Mouse (Mus musculus) embryonic facial prominence, embryonic 14.5 days (tissue): ENCODE measurements around the gene Rab33b. TPM values are rescaled to one million over a fixed set of nuclear protein-coding genes. Genes with fewer than 3 reads are reported as not detected.

ENCODE experiments used
- ATAC-seq: fragments of 200-750 bp; cut with Nextera tagmentation; 2 replicates; pipeline ENCODE4 v1.8.0; 2017; ENCODE audit warnings: low read depth, moderate number of reproducible peaks, moderate TSS enrichment
- DNase-seq: peaks from one replicate; pipeline ENCODE4 v3.0.0-alpha.2; 2015; ENCODE audit warnings: low spot score
- H3K27ac ChIP-seq: fragments of 300-500 bp; sonication (generic); replicated peaks from 2 replicates; pipeline ENCODE4 v1.5.1; 2014; ENCODE audit warnings: low read depth, mild to moderate bottlenecking, low read length, moderate library complexity
- H3K27me3 ChIP-seq: fragments of 300-500 bp; sonication (generic); replicated peaks from 2 replicates; pipeline ENCODE4 v1.6.1; 2014; ENCODE audit warnings: low read length; ENCODE audit not compliant: control insufficient read depth, insufficient read depth
- H3K36me3 ChIP-seq: fragments of 300-500 bp; sonication (generic); 2 replicates; pipeline ENCODE4 v1.6.1; 2014; ENCODE audit warnings: low read length, mixed read lengths; ENCODE audit not compliant: control insufficient read depth, insufficient read depth
- H3K4me1 ChIP-seq: fragments of 300-500 bp; sonication (generic); 2 replicates; pipeline ENCODE4 v1.6.1; 2014; ENCODE audit warnings: antibody characterized with exemption, low read length; ENCODE audit not compliant: control insufficient read depth, insufficient read depth
- H3K4me2 ChIP-seq: fragments of 300-500 bp; sonication (generic); 2 replicates; pipeline ENCODE4 v1.6.1; 2014; ENCODE audit warnings: low read depth, mild to moderate bottlenecking, low read length, moderate library complexity, mixed read lengths
- H3K4me3 ChIP-seq: fragments of 300-500 bp; sonication (generic); 2 replicates; pipeline ENCODE4 v1.5.1; 2014; ENCODE audit warnings: low read depth, mild to moderate bottlenecking, low read length
- H3K9ac ChIP-seq: fragments of 300-500 bp; sonication (generic); 2 replicates; pipeline ENCODE4 v1.6.1; 2014; ENCODE audit warnings: low read depth, mild to moderate bottlenecking, low read length, moderate library complexity, mixed read lengths
- H3K9me3 ChIP-seq: fragments of 300-500 bp; sonication (generic); 2 replicates; pipeline ENCODE4 v1.6.1; 2016; ENCODE audit warnings: low read length; ENCODE audit not compliant: control insufficient read depth
- WGBS: fragments of 180-500 bp; shearing (Covaris S2); extraction: QIAGEN DNeasy Blood & Tissue Kit; methylation state at CpG from one replicate; pipeline ENCODE4 v1.1.7; 2014; 5-methylcytosine and 5-hydroxymethylcytosine counted together
- polyA plus RNA-seq: library from polyadenylated mRNA; unstranded; fragments of >200 nt; fragmentation: Nextera tagmentation; extraction: Ambion mirVana; gene quantifications from 2 replicates; pipeline ENCODE4 v1.2.1, GENCODE M21; 2014

Gene Rab33b
- polyA plus RNA-seq, 1 experiment from 2014 or later, result 25.8 TPM

DNA sequence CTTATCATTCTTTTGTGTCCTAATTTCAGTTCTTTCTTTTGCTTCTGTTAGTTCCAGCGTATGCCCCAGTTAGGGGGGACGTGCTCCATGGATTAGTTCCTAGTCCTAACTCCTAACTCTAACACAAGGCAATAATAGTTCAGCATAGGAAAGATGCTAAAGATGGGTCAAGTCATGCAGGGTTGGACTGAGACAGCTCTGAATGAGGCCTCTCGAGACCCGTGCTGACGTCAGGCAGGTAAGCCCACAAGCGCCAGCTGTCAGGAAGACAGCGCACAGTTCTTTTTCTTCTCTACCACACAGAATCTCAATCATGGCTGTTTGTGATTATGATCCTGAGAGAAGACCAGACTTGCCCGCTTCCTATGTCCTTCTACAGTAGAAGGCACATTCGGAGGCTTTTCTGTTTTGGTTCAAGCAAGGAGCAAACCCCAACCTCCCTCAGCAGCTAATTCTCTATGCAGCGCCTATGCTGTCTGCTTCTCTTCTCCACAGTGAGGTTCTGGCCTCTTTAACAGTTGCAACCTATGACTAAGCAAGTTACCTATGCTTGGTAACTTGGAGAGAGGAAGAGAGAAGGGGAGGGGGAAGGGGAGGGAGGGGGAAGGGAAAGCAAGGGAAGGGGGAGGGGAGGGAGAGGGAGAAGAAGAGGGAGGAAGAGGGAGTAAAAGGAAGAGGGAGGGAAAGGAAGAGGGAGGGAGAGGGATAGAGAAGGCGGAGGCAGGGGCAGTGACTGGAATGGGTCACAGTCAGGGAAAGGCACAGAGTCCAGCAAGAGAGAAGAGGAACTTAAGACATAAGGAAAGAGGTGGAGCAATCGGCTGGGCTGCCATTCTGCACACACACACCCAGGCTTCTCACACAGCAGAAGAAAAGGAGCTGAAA lies 34.4 kb downstream of the Rab33b start:
- DNase-seq, result no peak

DNA sequence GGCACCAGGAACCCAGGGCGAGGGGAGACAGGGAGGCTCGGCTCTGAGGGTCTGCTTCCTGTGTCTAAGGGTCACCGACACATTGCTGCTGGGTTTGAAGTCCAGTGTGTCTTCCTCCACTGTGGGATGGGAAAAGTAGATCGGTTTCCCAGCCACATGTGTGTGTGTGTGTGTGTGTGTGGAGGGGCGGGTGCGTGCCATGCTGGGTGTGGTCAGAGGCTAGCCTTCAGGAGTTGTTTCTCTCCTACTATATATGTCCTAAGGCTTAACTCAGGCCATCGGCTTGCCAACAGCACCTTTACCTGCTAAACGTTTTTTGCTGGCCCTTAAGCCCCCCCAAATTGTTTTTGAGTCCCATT lies 35.0 kb downstream of the Rab33b start:
- H3K36me3 ChIP-seq, result peaks cover 40% of the 10 kb centered on the region
- H3K9ac ChIP-seq, result no peak overlapping the region
- H3K27ac ChIP-seq, result no peak overlapping the region
- no peak overlapping the region for H3K4me2 ChIP-seq
- ATAC-seq (no peak), DNase-seq (no peak)
- H3K27me3 ChIP-seq, result no peaks in the 10 kb centered on the region
- no peaks in the 10 kb centered on the region for H3K4me1 ChIP-seq
- H3K9me3 ChIP-seq, result no peaks in the 10 kb centered on the region
- 56% methylated on average over 8 of the region's 8 CpGs for WGBS
- no peak overlapping the region for H3K4me3 ChIP-seq

More for the DNA sequence above, 34.4 kb downstream of the Rab33b start:
- Histone ChIP-seq H3K27ac (no peak overlapping the region), H3K4me2 (no peak overlapping the region), H3K9ac (no peak overlapping the region), H3K36me3 (peaks cover 34% of the 10 kb centered on the region), H3K4me3 (no peak overlapping the region), H3K9me3 (no peaks in the 10 kb centered on the region), H3K4me1 (no peaks in the 10 kb centered on the region), H3K27me3 (no peaks in the 10 kb centered on the region)
- WGBS, result 66% methylated on average over 12 of the region's 12 CpGs
- 0 out of 2 replicates have a peak, but pooled peaks have one; percentile 26 for ATAC-seq

GRCm38 (mm10) chr3:51521262-51521661 lies 37.5 kb downstream of the Rab33b start:
- Histone ChIP-seq H3K9ac (no peak overlapping the region), H3K4me1 (no peaks in the 10 kb centered on the region), H3K27ac (no peak overlapping the region), H3K9me3 (no peaks in the 10 kb centered on the region), H3K36me3 (peaks cover 65% of the 10 kb centered on the region), H3K27me3 (no peaks in the 10 kb centered on the region), H3K4me2 (no peak overlapping the region), H3K4me3 (no peak overlapping the region)
- no peak for ATAC-seq
- no peak for DNase-seq
- 84% methylated on average over 14 of the region's 14 CpGs for WGBS

DNA sequence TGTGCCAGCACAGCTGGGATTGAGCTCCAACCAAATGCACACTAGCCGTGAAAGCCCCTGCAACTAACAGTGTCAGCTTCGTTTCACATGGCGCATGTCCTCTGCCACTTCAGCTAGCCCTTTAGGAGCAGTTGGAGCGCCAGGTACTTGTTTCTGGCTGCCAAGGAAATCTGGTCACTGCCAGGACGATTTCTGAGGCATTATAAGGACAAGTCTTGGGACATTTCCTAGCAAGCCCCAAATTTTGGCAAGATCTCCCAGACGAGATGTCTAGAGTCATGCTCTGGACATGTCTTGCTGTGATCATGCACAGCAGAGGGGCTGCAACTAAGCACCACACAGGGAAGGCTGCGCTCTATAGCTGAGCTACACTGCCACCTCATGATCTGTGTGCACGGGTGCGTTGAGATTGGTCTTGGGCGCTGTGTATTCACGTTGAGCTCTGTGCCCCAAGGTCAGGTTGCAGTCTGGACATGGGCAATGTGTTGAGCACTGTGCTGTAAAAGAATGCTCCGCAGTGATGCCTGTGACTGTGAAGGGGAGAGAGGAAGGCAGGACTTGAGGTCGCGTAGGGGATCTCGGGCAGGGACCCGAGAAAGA lies 41.6 kb downstream of the Rab33b start:
- peaks cover 93% of the 10 kb centered on the region for H3K36me3 ChIP-seq
- no peak overlapping the region for H3K9ac ChIP-seq
- DNase-seq (no peak), ATAC-seq (no peak)
- no peak overlapping the region for H3K4me3 ChIP-seq
- no peaks in the 10 kb centered on the region for H3K9me3 ChIP-seq
- no peak overlapping the region for H3K27ac ChIP-seq
- H3K4me1 ChIP-seq, result no peaks in the 10 kb centered on the region
- H3K27me3 ChIP-seq, result no peaks in the 10 kb centered on the region
- 77% methylated on average over 16 of the region's 16 CpGs for WGBS
- no peak overlapping the region for H3K4me2 ChIP-seq

DNA sequence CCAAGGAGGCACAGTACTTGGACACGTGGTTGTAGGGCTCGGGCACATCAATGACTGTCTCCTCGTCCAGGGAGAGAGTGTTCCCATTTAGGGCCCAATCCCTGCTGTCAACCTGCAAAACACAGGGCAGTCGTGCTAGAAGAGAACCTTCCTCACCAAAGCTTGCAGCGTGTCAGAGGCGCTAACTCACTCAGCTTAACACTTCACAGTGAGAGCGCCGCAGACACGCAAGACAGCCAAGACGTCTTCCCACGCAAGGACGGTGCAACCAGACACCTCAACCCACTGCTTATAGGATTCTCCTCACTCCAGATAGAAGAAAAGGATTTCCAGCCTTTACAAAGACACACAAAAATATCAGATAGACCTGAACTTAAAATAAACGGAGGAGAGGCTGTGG lies 43.2 kb downstream of the Rab33b start:
- Histone ChIP-seq H3K4me2 (no peak overlapping the region), H3K36me3 (peaks cover 93% of the 10 kb centered on the region), H3K9me3 (no peaks in the 10 kb centered on the region), H3K27me3 (no peaks in the 10 kb centered on the region), H3K9ac (no peak overlapping the region), H3K4me3 (no peak overlapping the region), H3K27ac (no peak overlapping the region), H3K4me1 (no peaks in the 10 kb centered on the region)
- ATAC-seq, result no peak
- DNase-seq, result no peak
- 91% methylated on average over 13 of the region's 13 CpGs for WGBS

- Histone ChIP-seq H3K9me3 (no peaks in the 10 kb centered on the region), H3K27me3 (no peaks in the 10 kb centered on the region), H3K4me2 (no peak overlapping the region), H3K27ac (no peak overlapping the region; the same call in 1 of the 2 replicates), H3K4me3 (no peak overlapping the region), H3K4me1 (no peaks in the 10 kb centered on the region), H3K36me3 (peaks cover 90% of the 10 kb centered on the region), H3K9ac (no peak overlapping the region)
- DNase-seq (peak; percentile 27), ATAC-seq (0 out of 2 replicates have a peak, but pooled peaks have one; percentile 9)
- 72% methylated on average over 13 of the region's 13 CpGs for WGBS
Observed at GRCm38 (mm10) chr3:51531473-51532281, 48.0 kb downstream of the Rab33b start.

- H3K27ac ChIP-seq, result no peak overlapping the region
- no peak overlapping the region for H3K4me2 ChIP-seq
- peaks cover 88% of the 10 kb centered on the region for H3K36me3 ChIP-seq
Observed at GRCm38 (mm10) chr3:51532282-51532620, 48.5 kb downstream of the Rab33b start.

GRCm38 (mm10) chr3:51533573-51533972 lies 49.9 kb downstream of the Rab33b start:
- no peak overlapping the region for H3K4me2 ChIP-seq
- H3K4me3 ChIP-seq, result no peak overlapping the region
- no peaks in the 10 kb centered on the region for H3K4me1 ChIP-seq
- no peak overlapping the region for H3K9ac ChIP-seq
- DNase-seq (no peak), ATAC-seq (no peak)
- H3K27me3 ChIP-seq, result no peaks in the 10 kb centered on the region
- 81% methylated on average over 5 of the region's 5 CpGs for WGBS
- no peaks in the 10 kb centered on the region for H3K9me3 ChIP-seq
- H3K27ac ChIP-seq, result no peak overlapping the region
- H3K36me3 ChIP-seq, result peaks cover 91% of the 10 kb centered on the region

More at GRCm38 (mm10) chr3:51532282-51532620, 48.5 kb downstream of the Rab33b start:
- no peak overlapping the region for H3K4me3 ChIP-seq
- H3K9me3 ChIP-seq, result no peaks in the 10 kb centered on the region
- 0 out of 2 replicates have a peak, but pooled peaks have one; percentile 15 for ATAC-seq
- no peak for DNase-seq
- no peaks in the 10 kb centered on the region for H3K27me3 ChIP-seq
- 78% methylated on average over 5 of the region's 5 CpGs for WGBS
- H3K9ac ChIP-seq, result no peak overlapping the region
- no peaks in the 10 kb centered on the region for H3K4me1 ChIP-seq
